Mouse (Mus musculus): ENCODE measurements around the gene Crtc3. TPM values are rescaled to one million over a fixed set of nuclear protein-coding genes. Genes with fewer than 3 reads are reported as not detected.

Gene Crtc3
- polyA plus RNA-seq, 1 experiment from 2014 or later, result 11.2 TPM

- no peaks in the 10 kb centered on the region for H3K27me3 ChIP-seq (replicated peaks; ENCODE audit: low read depth, poor library complexity, severe bottlenecking)
- no peaks in the 10 kb centered on the region for H3K9me3 ChIP-seq
- H3K4me1 ChIP-seq, result peaks cover 36% of the 10 kb centered on the region
- 33% methylated on average over 2 of the region's 2 CpGs for WGBS
- H3K27ac ChIP-seq (replicated peaks), result no peak overlapping the region
- no peak overlapping the region for H3K4me3 ChIP-seq
- no peak for DNase-seq (ENCODE audit: low spot score)
- H3K36me3 ChIP-seq (replicated peaks), result peaks cover 4% of the 10 kb centered on the region; the same call in 1 of the 2 replicates
Measured at GRCm38 (mm10) chr7:80607503-80607902, 81.2 kb downstream of the Crtc3 start.

GRCm38 (mm10) chr7:80606435-80606834 is 82.2 kb downstream of the Crtc3 start:
- WGBS, result 87% methylated on average over 4 of the region's 4 CpGs
- Histone ChIP-seq H3K27me3 (replicated peaks; ENCODE audit: low read depth, poor library complexity, severe bottlenecking) (no peaks in the 10 kb centered on the region), H3K9me3 (no peaks in the 10 kb centered on the region), H3K4me1 (peaks cover 25% of the 10 kb centered on the region), H3K36me3 (replicated peaks) (peaks cover 8% of the 10 kb centered on the region; the same call in 1 of the 2 replicates), H3K27ac (replicated peaks) (no peak overlapping the region), H3K4me3 (no peak overlapping the region)
- no peak for DNase-seq (ENCODE audit: low spot score)

- Histone ChIP-seq H3K27ac (replicated peaks) (0 out of 2 replicates have a peak overlapping the region, but pooled peaks have one; percentile 40), H3K9me3 (no peaks in the 10 kb centered on the region), H3K4me3 (no peak overlapping the region), H3K36me3 (replicated peaks) (peaks cover 14% of the 10 kb centered on the region; the same call in 1 of the 2 replicates), H3K4me1 (peaks cover 19% of the 10 kb centered on the region), H3K27me3 (replicated peaks; ENCODE audit: low read depth, poor library complexity, severe bottlenecking) (no peaks in the 10 kb centered on the region)
- 6% methylated on average over 10 of the region's 10 CpGs for WGBS
- DNase-seq (ENCODE audit: low spot score), result peak; percentile 43
Measured at GRCm38 (mm10) chr7:80605557-80605930, 83.1 kb downstream of the Crtc3 start.

- H3K4me3 ChIP-seq, result no peak overlapping the region
- H3K27ac ChIP-seq (replicated peaks), result 0 out of 2 replicates have a peak overlapping the region, but pooled peaks have one; percentile 40
- WGBS, result 33% methylated on average over 11 of the region's 11 CpGs
- peaks cover 15% of the 10 kb centered on the region; the same call in 1 of the 2 replicates for H3K36me3 ChIP-seq (replicated peaks)
- H3K9me3 ChIP-seq, result no peaks in the 10 kb centered on the region
- H3K27me3 ChIP-seq (replicated peaks; ENCODE audit: low read depth, poor library complexity, severe bottlenecking), result no peaks in the 10 kb centered on the region
- DNase-seq (ENCODE audit: low spot score), result peak; percentile 40
- H3K4me1 ChIP-seq, result peaks cover 19% of the 10 kb centered on the region
Measured at GRCm38 (mm10) chr7:80604908-80605556, 83.6 kb downstream of the Crtc3 start.

- Histone ChIP-seq H3K27ac (replicated peaks) (no peak overlapping the region), H3K27me3 (replicated peaks; ENCODE audit: low read depth, poor library complexity, severe bottlenecking) (no peaks in the 10 kb centered on the region), H3K36me3 (replicated peaks) (peaks cover 31% of the 10 kb centered on the region), H3K4me1 (peaks cover 18% of the 10 kb centered on the region), H3K9me3 (no peaks in the 10 kb centered on the region), H3K4me3 (no peak overlapping the region)
- no peak for DNase-seq (ENCODE audit: low spot score)
- WGBS, result 86% methylated on average over 1 of the region's 1 CpGs
Measured at GRCm38 (mm10) chr7:80602574-80602973, 86.1 kb downstream of the Crtc3 start.

- WGBS, result 88% methylated on average over 13 of the region's 13 CpGs
- H3K36me3 ChIP-seq (replicated peaks), result peaks cover 57% of the 10 kb centered on the region
- DNase-seq (ENCODE audit: low spot score), result no peak
- H3K9me3 ChIP-seq, result no peaks in the 10 kb centered on the region
- H3K4me1 ChIP-seq, result no peaks in the 10 kb centered on the region
- no peaks in the 10 kb centered on the region for H3K27me3 ChIP-seq (replicated peaks; ENCODE audit: low read depth, poor library complexity, severe bottlenecking)
- H3K4me3 ChIP-seq, result no peak overlapping the region
- no peak overlapping the region for H3K27ac ChIP-seq (replicated peaks)
Measured at GRCm38 (mm10) chr7:80598436-80598985, 90.2 kb downstream of the Crtc3 start.

- no peak overlapping the region for H3K4me3 ChIP-seq
- H3K27ac ChIP-seq (replicated peaks), result no peak overlapping the region
- WGBS, result 89% methylated on average over 5 of the region's 5 CpGs
- H3K36me3 ChIP-seq (replicated peaks), result peaks cover 61% of the 10 kb centered on the region
- no peaks in the 10 kb centered on the region for H3K4me1 ChIP-seq
- no peaks in the 10 kb centered on the region for H3K9me3 ChIP-seq
- DNase-seq (ENCODE audit: low spot score), result no peak
- no peaks in the 10 kb centered on the region for H3K27me3 ChIP-seq (replicated peaks; ENCODE audit: low read depth, poor library complexity, severe bottlenecking)
Measured at GRCm38 (mm10) chr7:80597900-80598299, 90.8 kb downstream of the Crtc3 start.

- H3K27ac ChIP-seq (replicated peaks), result no peak overlapping the region
- H3K27me3 ChIP-seq (replicated peaks; ENCODE audit: low read depth, poor library complexity, severe bottlenecking), result peaks cover 17% of the 10 kb centered on the region
- no peak for DNase-seq (ENCODE audit: low spot score)
- no peak overlapping the region for H3K4me3 ChIP-seq
- peaks cover 59% of the 10 kb centered on the region for H3K36me3 ChIP-seq (replicated peaks)
- WGBS, result 93% methylated on average over 16 of the region's 16 CpGs
- H3K9me3 ChIP-seq, result no peaks in the 10 kb centered on the region
- peaks cover 20% of the 10 kb centered on the region for H3K4me1 ChIP-seq
Measured at GRCm38 (mm10) chr7:80589054-80589746, 99.5 kb downstream of the Crtc3 start.

- peak overlapping the region; percentile 63; the same call in 1 of the 2 replicates for H3K27ac ChIP-seq (replicated peaks)
- peaks cover 17% of the 10 kb centered on the region for H3K27me3 ChIP-seq (replicated peaks; ENCODE audit: low read depth, poor library complexity, severe bottlenecking)
- H3K36me3 ChIP-seq (replicated peaks), result peaks cover 44% of the 10 kb centered on the region
- DNase-seq (ENCODE audit: low spot score), result peak; percentile 48
- no peaks in the 10 kb centered on the region for H3K9me3 ChIP-seq
- H3K4me1 ChIP-seq, result peaks cover 25% of the 10 kb centered on the region
- WGBS, result 23% methylated on average over 10 of the region's 10 CpGs
- H3K4me3 ChIP-seq, result peak overlapping the region; percentile 44
Measured at GRCm38 (mm10) chr7:80587684-80588083, 101.0 kb downstream of the Crtc3 start.

GRCm38 (mm10) chr7:80586681-80587660 is 101.7 kb downstream of the Crtc3 start:
- peaks cover 25% of the 10 kb centered on the region for H3K4me1 ChIP-seq
- peaks cover 17% of the 10 kb centered on the region for H3K27me3 ChIP-seq (replicated peaks; ENCODE audit: low read depth, poor library complexity, severe bottlenecking)
- H3K4me3 ChIP-seq, result peak overlapping the region; percentile 44
- H3K27ac ChIP-seq (replicated peaks), result peak overlapping the region; percentile 74
- DNase-seq (ENCODE audit: low spot score), result peak; percentile 67
- H3K36me3 ChIP-seq (replicated peaks), result peaks cover 37% of the 10 kb centered on the region
- no peaks in the 10 kb centered on the region for H3K9me3 ChIP-seq
- WGBS, result 34% methylated on average over 29 of the region's 29 CpGs

- H3K27me3 ChIP-seq (replicated peaks; ENCODE audit: low read depth, poor library complexity, severe bottlenecking), result peaks cover 17% of the 10 kb centered on the region
- WGBS, result 58% methylated on average over 4 of the region's 4 CpGs
- DNase-seq (ENCODE audit: low spot score), result no peak
- peak overlapping the region; percentile 74; the same call in 1 of the 2 replicates for H3K27ac ChIP-seq (replicated peaks)
- peaks cover 29% of the 10 kb centered on the region for H3K36me3 ChIP-seq (replicated peaks)
- H3K4me3 ChIP-seq, result no peak overlapping the region
- H3K4me1 ChIP-seq, result peaks cover 25% of the 10 kb centered on the region
- H3K9me3 ChIP-seq, result no peaks in the 10 kb centered on the region
Measured at GRCm38 (mm10) chr7:80586161-80586560, 102.5 kb downstream of the Crtc3 start.

GRCm38 (mm10) chr7:80585380-80585779 is 103.3 kb downstream of the Crtc3 start:
- peaks cover 28% of the 10 kb centered on the region for H3K4me1 ChIP-seq
- no peak overlapping the region for H3K4me3 ChIP-seq
- DNase-seq (ENCODE audit: low spot score), result no peak
- no peaks in the 10 kb centered on the region for H3K9me3 ChIP-seq
- 89% methylated on average over 9 of the region's 9 CpGs for WGBS
- H3K27me3 ChIP-seq (replicated peaks; ENCODE audit: low read depth, poor library complexity, severe bottlenecking), result peaks cover 17% of the 10 kb centered on the region
- no peak overlapping the region for H3K27ac ChIP-seq (replicated peaks)
- H3K36me3 ChIP-seq (replicated peaks), result peaks cover 21% of the 10 kb centered on the region
